Mouse (Mus musculus): ENCODE results near the gene Gm27179.
"Not testable (repeated sequence)": the region's sequence is repeated elsewhere in the genome, so short reads cannot be mapped to it uniquely, and the experiment has no call there.

The Gm27179 gene

DNA sequence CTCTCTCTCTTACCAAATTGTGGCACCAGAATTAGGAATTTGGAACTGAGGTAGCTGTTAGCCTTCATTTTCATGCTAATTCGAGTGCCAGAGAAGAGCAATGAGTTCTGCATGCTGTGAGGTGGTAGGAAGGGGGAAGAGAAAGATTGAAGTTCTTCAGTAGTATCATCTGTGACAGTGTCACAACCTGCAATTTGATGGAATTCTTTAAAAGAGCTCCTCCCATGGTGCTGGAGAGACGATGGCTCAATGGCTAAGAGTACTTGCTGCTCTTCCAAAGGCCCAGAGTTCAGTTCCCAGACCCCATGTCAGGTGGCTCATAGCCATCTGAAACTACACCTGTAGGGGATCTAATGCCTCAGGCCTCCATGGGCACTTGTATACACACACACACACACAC, at the start of gene Gm27179:
Gene Gm27179 (minus strand): TSS at position 101 of the 400 bp plus-strand sequence.
- DNase-seq (ENCODE audit: low read depth), result not testable (repeated sequence)

DNA sequence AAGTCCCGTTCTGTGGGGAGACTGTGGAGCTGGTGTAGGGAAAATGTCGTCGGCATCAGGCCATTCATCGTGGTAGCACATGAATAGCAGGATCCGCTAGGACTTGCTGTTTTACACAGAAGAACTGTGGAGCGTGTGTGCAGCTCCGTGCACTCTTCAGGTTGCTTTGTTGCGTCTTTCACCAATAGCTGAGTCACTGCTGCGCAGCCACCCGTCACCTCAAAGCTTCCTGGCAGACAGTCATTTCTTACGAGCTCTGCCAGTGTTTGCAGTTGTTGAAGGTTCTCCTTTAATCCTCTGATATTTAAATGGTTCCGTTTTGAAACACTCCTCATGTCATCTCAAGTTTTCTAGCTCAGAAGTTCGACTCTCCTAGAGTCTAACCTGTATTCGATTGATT, 45.2 kb upstream of the Gm27179 start:
- not testable (repeated sequence) for DNase-seq (ENCODE audit: low read depth)

DNA sequence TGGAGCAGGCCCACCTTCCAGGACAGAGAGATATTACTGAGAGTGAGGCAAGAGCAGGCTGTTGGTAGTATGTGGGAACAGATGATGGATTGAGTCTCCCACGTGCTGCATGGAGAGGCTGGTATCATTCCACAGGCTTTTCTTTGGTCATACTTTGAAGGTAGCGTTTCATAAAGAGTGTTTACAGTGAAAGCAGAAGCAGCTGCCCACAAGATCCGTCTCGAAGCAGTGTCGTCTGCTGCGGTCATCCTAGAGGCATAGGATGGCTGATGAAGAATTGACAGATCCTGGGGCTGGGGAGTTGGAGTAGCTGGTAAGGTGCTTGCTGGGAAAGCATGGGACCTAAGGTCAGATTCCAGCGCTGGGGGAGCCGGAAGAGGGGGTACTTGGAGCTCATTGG, 44.5 kb upstream of the Gm27179 start:
- not testable (repeated sequence) for DNase-seq (ENCODE audit: low read depth)

DNA sequence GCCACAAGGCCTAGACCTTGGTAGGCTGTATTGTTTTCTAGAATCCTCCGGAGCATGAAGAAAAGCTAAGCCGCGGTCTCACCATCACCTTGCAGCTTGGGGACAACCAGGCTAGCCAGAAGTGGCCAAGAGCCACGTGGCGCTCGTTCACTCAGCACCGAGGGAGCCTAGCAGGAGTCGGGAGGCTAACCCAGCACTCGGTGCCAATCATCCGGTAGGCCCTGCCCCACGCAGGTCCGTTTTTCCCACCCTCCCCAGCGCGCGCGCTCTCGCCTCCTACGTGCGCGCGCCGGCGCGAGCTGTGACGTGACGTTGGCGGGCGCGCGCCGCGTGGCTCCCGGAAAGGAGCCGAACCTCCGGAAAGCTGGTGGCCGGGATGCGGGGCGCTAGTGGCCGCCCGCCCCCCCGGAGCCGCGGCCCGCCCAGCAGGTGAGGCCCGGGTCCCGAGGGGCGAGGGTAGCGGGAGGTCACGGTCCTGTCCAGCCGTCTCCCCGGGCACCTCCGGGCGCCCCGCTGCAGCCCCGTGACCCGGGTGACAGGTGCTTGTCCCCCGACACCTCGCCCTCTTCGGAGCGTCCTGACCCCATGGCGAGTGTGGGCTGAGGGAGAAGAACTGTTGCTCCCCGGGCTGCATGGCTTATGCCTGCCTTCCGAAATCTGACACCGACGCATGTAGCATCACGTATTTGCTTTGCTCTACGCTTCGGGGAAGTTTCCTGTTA, 42.9 kb upstream of the Gm27179 start, which contains the start of gene Entpd4b:
Gene Entpd4b (plus strand): TSS at position 315 of the 722 bp plus-strand sequence.
- not testable (repeated sequence) for DNase-seq (ENCODE audit: low read depth)

DNA sequence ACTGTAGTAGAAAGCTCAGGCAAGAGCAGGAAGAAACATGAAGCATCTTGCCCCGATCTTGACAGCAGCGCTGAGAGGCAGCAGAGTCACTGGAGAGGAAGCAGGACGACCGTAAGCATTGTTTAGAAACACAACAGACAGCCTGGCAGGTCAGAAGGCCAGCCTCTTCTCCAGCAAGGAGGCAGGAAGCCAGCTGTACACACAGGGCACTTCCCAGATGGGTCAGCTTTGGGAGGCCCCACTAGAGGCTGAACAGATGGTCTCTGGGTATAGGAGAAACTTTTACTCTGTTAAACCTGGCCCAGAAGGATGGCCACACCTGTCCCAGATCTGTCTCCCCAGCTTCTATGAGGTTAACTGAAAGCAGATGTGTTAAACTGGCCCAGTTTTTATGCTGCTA, 35.0 kb upstream of the Gm27179 start:
- not testable (repeated sequence) for DNase-seq (ENCODE audit: low read depth)

DNA sequence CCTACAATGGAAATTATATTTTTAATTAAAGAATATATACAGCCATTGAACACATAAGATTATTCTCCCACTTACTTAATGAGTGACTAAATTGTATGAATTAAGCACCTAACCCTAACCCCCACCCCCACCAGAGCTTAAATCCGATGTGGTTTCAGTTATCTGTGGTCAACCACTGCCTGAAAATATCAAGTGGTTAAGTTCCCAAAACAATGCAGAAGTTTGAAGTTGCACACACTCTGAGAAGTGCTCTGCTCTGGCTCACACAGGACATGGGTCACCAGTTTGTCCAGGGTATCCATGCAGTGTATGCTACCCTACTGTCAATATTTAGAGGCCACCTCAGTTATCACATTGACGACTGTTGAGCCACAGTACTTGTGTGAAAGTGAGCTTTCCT, 32.7 kb upstream of the Gm27179 start:
- DNase-seq (ENCODE audit: low read depth), result not testable (repeated sequence)

DNA sequence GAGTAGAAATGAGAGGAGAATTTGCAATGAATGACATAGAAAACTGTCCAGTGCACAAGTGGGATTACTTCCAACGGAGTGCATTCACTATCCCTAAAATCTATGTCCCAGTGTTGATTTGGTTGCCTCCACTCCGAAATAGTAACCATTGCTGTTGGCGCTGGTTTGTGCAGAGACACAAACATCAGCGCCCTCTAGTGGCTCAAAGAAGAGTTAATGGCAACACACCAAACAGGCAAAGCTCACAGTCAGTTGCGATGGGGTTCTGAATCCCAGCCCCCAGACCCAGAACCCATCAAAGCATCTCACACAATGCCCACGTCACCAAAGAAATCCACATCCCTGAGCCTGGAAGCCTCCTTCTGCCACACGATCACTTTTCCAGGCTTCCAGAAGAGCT, 31.7 kb upstream of the Gm27179 start:
- DNase-seq (ENCODE audit: low read depth), result not testable (repeated sequence)

DNA sequence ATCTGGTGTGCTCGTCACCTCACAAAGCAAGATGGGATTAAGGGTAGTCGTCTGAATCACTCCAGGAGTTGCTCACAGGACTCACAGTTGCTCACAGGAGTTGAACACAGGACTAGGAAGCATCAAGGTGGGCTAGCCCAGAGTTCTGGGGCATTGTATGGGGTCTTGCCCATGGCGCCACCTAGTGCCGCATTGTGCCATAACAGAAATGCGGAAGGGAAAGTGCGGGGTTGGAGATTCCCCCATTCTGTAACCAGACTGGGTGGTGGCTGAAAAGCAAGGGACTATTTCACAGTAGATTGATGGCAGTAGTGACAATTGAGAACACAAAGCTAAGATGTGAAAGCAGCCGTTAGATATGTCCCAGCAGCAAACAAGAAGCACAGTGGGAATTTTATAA, 30.3 kb upstream of the Gm27179 start:
- DNase-seq (ENCODE audit: low read depth), result not testable (repeated sequence)

DNA sequence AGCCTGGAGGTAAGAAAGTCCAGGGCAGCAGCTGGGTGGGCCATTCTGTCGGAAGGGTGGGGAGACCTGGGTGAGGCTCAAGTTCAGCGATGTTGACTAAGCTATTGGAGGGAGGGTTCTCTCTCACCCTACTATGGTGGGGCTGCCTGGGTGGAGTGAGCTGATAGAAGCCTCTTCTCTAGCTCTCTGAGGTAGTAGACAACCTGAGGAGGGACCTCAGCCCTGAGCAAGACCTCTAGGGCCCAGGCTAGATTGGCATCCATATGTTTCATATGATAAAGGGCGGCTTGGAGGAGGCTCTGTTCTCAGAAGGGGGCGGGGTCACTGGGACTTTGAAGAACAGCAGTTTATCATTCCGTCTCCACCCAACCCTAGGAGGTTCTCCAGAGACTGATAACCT, 27.8 kb upstream of the Gm27179 start:
- DNase-seq (ENCODE audit: low read depth), result not testable (repeated sequence)

DNA sequence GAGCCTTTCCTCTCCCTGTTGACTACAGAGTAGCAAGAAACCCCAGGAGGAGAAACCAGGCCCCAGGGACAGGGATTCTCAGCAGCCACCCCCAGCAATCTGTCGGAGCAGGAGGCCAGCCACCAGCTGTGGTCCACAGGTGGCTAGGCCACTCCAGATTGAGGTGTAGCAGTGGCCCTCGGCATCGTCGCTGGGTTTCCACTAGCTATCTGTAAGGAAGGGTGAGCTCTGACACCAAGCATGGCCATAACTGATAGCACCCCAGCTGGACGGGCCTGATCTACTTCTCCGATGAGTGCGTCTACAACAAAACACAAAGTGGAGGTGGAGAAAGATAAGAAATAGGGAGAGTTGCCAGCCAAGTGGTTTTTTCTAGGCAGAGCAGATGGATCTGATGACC, 24.2 kb upstream of the Gm27179 start:
- DNase-seq (ENCODE audit: low read depth), result not testable (repeated sequence)

DNA sequence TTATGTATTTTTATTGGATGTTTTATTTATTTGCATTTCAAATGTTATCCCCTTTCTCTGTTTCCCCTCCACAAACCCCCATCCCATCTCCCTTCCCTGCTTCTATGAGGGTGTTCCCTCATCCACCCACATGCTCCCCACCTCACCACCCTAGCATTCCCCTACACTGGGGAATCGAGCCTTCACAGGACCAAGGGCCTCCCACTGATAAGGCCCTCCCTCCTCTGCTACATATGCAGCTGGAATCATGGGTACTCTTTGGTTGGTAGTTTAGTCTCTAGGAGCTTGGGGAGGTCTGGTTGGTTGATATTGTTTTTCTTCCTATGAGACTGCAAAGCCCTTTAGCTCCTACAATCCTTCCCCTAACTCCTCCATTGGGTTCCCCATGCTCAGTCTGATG, 13.9 kb upstream of the Gm27179 start:
- not testable (repeated sequence) for DNase-seq (ENCODE audit: low read depth)

DNA sequence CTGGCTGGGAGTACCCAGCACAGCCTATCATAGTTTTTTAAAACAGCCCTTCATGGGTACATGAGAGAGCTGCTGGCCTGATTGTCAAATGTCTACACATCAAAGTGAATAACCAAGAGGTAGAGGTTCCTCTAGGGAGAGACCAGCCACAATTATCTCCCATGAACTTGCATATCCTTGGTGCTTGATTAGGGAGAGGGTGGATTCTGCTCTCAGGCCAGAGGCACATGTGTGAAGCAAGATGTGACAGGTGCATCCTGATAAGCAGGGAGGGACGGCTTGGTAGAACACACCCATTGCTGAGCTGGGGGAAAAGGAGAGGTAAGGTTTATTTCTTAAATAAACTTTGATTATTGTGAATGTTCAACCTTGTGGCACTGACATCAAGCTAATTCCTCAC, 10.7 kb upstream of the Gm27179 start:
- DNase-seq (ENCODE audit: low read depth), result not testable (repeated sequence)

DNA sequence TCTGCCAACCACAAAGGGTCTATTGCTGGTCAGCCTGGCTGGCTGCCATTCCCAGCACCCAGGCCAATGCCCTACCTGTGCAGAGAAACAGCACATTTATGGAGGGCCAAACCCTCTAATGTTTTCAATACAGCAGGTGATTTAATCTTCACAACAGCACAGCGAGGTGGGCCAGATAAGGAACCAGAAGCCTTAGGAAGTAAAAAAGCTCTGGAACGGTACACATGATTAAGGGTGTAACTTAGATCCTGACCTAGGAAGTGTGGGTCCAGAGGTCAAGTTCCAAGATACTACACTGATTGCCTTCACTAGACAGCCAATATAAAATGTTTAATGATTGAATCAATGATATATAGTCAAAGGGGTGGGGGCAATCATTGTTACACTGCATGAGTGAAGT, 8.5 kb upstream of the Gm27179 start:
- DNase-seq (ENCODE audit: low read depth), result not testable (repeated sequence)

DNA sequence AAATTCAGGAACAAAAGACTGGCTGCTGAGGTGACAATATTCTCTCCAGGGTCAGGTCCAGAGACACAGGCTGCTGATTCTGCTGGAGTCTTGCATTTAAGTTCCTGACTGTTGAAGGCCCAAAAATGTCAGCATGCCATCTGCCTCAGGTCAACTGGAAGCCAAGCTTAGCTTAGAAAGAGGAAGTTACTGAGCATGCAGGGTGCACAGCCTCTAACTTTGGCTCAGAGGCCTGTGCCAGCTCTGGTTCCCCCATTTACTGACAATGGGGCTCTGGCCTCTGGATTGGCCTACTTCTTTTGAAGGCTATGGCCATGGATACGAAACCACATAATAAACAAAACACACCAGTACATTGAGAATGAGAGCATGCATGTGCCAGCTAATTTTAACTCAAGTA, 5.3 kb downstream of the Gm27179 start:
- DNase-seq (ENCODE audit: low read depth), result not testable (repeated sequence)

DNA sequence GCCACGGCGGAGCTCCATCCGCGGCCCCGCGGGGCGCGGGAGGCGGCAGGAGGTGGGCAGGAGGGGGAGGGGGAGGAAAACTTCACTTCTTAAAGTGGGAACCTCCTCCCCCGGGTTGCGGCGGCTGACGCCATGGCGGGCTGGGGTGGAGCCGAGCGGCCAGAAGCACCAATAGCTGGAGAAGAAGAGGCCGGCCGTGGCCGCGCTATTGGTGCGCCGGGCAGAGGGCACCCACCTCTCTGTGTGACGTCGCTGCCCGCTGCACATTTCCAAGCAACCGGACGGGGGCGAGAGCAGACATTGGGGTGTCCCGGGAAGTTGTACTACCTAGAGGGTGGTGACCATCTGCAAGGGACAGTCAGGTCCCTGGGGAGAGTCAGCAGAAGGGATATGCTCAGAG, 9.2 kb downstream of the Gm27179 start, which contains the start of gene Gm16867:
Gene Gm16867 (minus strand): TSS at position 189 of the 400 bp plus-strand sequence.
- not testable (repeated sequence) for DNase-seq (ENCODE audit: low read depth)

DNA sequence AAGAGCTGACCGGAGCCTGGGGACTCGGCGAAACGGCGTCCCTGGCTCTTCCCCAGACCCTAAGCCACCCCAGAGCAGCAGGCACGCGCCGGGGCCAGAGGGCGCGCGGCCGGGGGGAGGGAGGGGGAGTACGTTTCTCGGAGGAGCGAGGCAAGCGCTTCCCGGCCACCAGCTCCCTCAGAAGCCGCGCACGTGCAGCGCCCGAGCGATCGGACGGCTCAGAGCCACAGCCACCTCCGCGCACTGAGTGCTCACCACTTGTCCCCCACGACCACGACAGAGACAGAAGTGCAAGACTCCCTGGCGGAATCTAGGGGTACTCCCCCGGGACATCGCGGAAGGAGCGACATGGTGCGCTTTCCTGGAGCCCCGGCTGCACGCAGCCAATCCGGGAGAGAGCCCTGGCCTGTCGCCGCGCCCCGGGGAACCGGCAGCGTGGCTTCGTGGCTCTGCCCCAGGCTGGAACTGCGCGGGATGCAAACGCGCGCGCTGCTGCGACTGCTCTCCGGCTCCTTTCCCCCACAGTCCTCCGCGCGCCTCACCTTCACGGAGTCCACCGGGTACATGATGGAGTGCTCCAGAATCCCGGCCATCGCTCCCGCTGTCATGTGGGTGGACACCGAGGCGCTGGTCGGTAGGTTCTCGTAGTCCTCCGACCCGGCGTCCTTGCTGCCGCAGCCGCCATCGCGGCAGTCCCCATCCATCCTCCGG, 9.8 kb downstream of the Gm27179 start:
- not testable (repeated sequence) for DNase-seq (ENCODE audit: low read depth)

DNA sequence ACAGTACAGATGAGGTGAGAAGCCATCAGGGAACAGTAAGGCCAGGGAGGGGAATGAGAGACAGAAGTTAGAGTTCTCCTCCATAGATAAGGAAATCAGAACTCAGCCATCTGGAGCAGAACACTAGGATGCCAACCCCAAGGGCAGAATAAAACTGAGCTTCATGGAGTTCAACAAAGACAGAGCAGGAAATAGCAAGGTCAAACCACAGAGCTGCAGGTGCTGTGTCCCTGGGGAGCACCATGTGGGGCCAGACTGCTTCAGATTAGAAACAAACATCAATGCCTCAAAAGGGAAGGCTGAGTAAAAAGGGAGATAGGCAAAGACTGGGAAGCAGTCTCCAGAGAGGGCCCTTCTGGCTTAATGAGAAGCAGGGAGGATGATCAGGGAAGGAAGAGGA, 16.1 kb downstream of the Gm27179 start:
- not testable (repeated sequence) for DNase-seq (ENCODE audit: low read depth)

DNA sequence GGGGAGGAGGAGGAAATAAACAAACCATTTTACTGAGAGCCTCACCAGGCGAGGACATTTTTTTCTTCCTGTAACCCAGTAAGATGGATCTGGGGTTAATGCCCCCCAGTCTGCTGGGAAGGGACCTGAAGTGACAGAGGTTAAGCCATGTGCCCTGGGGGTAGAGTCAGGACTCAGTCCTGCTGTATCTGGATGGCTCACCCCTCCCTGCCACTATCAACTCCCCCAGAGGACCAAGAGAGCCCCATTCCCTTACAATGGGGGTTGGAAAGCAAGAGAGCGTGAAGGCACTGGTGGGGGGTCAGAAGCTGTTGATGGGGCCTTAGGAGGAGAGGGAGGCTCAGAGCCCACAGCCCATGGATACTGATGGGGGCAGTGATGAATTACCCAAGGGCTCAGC, 17.4 kb downstream of the Gm27179 start:
- not testable (repeated sequence) for DNase-seq (ENCODE audit: low read depth)

DNA sequence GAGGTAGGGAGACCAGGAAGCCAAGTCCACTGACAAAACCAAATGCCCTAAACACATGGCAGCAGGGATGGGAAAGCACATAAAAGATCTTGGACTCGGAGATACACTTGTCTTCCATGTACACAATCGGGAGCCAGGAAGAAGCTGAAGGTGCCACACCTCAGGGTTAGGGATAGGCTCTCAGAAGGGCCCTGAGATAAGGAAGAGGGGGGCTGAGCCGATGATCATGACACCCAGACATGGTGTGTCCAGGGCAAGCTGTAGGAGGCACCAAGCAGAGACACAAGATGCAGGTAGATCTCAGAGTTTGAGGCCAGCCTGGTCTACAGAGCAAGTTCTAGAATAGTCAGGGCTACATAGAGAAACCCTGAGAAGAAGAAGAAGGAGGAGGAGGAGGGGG, 17.8 kb downstream of the Gm27179 start:
- not testable (repeated sequence) for DNase-seq (ENCODE audit: low read depth)

DNA sequence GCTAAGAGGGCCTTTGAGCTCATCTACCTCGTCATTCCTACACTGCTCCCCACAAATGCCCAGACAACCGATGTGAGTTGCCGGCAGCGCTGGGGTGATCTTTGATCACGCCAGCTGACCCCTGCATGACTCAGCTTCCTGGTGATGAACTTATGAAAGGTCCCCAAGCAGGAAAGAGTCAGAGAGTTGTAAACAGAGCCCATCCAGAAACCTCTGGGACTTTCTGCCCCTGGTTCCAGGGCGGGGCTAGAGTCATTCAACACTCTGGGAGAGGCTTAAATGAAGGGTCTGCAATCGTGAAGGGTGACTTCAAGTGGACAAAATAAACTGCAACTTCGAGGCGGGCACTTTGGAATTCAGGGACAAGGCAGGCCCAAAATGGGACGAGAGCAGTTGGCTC, 24.3 kb downstream of the Gm27179 start:
- not testable (repeated sequence) for DNase-seq (ENCODE audit: low read depth)

DNA sequence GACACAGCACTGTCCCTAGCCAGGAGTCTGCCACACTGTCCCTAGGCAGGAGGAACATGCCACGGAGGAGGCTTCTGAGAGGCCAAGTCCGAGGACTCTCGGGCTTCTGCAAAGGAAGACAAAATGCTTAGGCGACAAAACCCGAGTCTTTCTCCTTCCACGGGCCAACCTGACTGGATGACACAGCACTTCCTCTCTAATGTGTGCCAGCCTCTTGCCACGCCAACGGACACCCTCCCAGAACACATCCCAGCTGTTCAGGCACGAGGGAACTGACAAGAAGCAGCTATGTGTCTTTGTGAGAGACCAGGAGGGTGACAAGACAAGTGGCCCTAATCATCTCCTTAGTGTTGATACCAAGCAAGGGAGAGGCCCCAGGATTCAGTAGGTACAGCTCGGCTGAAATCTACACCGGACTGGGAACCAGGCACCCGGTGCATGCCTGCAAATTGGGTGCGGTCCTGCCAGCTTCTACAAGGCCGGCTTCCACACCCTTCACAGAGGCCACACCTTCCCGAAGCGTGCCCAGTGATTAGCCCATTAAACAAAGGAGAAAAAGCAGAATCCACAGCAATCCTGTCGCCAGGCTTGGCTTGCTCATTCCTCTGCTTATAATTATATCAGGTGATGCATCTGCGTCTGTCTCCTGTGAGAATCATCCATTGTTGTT, 26.7 kb downstream of the Gm27179 start:
- not testable (repeated sequence) for DNase-seq (ENCODE audit: low read depth)

DNA sequence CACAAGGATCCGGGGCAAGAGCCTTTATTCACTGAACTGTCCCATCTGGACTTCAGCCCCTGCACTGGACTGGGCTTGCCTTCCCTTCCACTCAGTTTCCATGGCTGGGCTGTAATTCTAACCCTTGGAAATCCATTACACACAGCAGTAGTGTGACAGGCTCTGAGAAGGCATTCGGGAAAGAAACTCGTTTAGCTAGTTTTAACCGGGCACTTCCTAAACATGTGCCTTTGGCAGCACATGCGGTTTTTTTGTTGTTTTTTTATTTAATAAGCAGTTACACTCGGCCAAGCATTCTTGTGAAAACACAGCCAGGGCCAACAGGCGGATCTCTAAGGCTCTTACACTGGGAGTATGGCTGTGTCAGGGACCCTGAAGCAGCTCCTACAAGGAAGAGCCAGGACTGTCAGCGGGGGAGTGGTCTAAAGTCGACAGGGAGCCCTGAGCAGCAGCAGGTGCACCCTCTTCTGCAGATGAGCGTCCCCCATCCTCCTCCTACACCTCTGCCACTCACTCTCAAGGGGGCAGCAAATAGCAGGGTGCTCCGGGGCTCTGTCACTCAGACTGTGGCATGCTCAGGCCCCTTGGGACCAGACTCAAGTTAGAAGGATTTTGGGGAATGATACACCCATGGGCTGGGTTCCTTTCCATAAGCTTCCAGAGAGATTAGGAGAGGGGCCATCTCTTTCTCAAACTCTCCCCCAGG, 38.3 kb downstream of the Gm27179 start:
- not testable (repeated sequence) for DNase-seq (ENCODE audit: low read depth)
